Mouse (Mus musculus) left cerebral cortex, postnatal 10 days (tissue): ENCODE measurements at regions not wholly inside any gene's neighbourhood (a gene's known extent, or its start where the extent isn't known, plus 50 kb on each side); places are given as distances from the start of the nearest gene placed in this dataset.

Experiments
- DNase-seq, 2 experiments: peaks; one replicate each; pipeline ENCODE4 v3.0.0; 2021 to 2022; ENCODE audit warnings: low spot score in 2 of 2, mixed read lengths in 1 of 2; ENCODE audit errors: extremely low spot score in 1 of 2
- intact Hi-C: fragments of 180-260 bp; cut with DNase I; formaldehyde crosslinking; loops from one replicate; pipeline ENCODE4 v1.15.1; 2025

DNA sequence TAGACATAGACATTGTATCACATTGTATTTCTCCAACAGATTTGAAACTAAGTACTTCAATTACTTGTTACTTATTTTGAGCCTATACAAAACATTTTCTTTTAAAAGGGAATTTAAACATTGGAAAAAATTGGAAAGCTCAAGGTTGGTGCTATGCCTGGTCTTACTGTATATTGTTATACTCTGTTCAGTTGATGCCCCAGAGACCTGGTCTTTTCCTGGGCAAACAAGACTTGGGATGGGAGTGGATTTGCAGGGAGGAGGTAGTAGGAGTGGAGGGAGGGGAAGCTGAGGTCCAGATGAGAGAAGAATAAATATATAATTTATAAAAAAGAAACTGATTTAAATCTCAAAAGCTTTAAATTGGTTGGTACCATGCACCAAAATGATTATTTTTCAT is 95.1 kb upstream of the Robo2 start:
- intact Hi-C loops: no loop called here

GRCm38 (mm10) chr16:74506173-74506709 is 94.6 kb upstream of the Robo2 start:
- intact Hi-C loops: no loop called here
- DNase-seq: no peak

More for the DNA sequence above, 95.1 kb upstream of the Robo2 start:
- no peak for DNase-seq

DNA sequence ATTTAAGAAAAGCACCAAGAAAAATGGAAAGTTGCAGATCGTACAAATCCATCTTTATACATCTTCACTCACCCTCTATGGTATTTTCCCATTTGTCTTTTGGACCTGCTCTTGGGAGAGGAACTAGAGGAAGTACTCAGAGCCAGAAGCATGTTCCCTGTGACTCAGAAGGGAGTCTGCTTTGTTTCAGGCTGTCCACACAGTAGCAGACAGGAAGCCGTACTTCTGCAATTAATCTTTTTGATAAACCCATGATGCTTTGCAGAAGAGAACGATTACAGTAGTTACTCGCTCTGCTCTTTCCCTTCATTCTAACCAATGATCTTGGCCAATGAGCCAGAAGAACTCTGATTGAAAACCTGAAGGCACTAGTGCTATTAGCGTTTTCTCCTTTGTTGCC is 92.8 kb upstream of the Robo2 start:
- intact Hi-C loops: no loop called here
- no peak for DNase-seq

- intact Hi-C loops: no loop called here
- DNase-seq: no peak
These were observed 89.1 kb upstream of the Robo2 start for GRCm38 (mm10) chr16:74500687-74501086.

DNA sequence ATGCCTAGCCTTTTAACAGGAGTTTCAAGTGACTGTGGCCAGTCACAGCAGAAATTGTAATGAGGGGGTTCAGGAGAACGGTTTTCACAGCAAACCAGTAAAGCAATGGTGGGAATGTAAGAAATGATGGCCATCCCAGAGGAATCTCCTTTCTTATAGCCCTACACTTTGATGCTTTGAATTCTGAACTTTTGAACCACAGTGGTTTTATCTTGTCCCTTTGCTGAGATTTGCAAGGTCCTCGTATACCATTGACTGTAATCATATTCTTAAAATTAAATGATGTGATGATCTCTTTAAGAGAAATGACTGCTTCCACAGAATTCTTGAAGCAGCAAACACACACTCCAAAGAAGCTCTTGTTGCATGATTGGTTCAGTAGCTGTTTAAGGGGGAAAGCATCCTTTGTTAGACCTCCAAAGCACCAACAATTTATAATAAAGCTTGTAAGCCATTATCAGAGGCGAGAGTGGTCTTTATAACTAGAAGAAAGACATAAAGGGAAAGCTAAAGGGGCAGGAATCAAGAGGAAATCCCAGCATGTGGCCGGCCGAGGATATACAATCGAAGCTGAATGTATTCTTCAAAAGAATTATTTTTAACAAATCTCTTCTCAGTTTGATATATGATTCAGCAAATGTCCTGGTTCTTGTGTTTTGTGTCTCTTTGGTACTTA is 56.3 kb upstream of the Robo2 start:
- intact Hi-C loops: no loop called here
- no peak for DNase-seq

DNA sequence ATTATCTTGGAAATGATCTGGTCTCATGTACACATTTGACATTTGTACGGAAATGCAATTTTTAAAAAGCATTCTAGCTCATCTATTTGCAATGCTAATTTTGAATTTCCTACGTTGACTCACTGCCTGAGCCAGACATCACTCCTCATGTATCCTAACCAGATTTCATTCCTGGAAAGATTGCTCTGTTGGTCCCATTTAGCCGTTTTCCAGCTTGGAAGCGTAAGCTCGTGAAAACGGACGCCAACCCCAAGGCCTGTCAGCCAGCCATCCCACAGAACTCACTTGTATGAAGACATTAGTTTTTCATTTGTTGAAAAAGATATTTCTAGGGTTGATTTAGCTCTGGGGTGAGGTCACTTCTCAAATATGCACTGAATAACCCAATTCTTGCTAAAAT is 55.5 kb upstream of the Robo2 start:
- intact Hi-C loops: no loop called here
- DNase-seq: peak in 1 of 2 experiments; percentile 10

- intact Hi-C loops: no loop called here
- no peak for DNase-seq
These were observed 53.2 kb upstream of the Robo2 start for GRCm38 (mm10) chr16:74464835-74465234.

- DNase-seq: peak in 1 of 2 experiments; percentile 21
- intact Hi-C loops: no loop called here
These were observed 52.7 kb upstream of the Robo2 start for GRCm38 (mm10) chr16:74464290-74464689.

DNA sequence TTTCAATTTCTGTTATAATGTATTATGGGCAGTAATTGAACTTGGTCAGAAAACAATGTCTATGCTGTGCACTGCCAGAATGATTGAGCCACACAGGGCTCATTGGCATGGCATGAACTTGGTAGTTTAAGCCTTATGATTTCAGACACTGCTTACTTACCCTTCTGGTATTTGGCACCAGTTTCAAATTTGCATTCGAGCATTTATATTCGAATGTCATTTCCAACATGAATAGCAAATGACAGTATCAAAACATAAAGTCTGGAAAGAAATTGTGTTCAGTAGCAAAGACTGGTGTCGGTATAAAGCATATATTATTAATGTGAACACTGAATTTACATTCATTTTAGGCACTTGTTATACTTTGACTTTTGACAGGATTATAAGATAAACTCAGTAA is 50.8 kb upstream of the Robo2 start:
- intact Hi-C loops: no loop called here
- no peak for DNase-seq
